Mouse (Mus musculus) granulocyte monocyte progenitor cell, adult 5-6 weeks (primary cell): Measurements from ENCODE around the gene Tead3. TPM values are rescaled to one million over a fixed set of nuclear protein-coding genes. Genes with fewer than 3 reads are reported as not detected.

ENCODE experiments used
- ATAC-seq: replicated peaks from 2 replicates; pipeline ENCODE4 v1.8.0; 2016; ENCODE audit warnings: mild to moderate bottlenecking, moderate TSS enrichment, inconsistent platforms; ENCODE audit not compliant: poor library complexity, severe bottlenecking
- total RNA-seq, 2 experiments: library from RNA; stranded (forward) in 1 of 2; stranded (reverse) in 1 of 2; fragments of 200-712, 200-1000 nt in 1 of 2; fragments of >200 nt in 1 of 2; fragmentation: Nextera tagmentation in 1 of 2; gene quantifications; 2 replicates each; pipeline ENCODE4 v1.2.3; 2014 to 2017

The Tead3 gene
- total RNA-seq, 2 experiments from 2014 or later = not detected

GRCm38 (mm10) chr17:28281866-28282441, 68.7 kb downstream of the Tead3 start:
- ATAC-seq = no peak

Other genes with a start within 250 kb of the Tead3 start
- gene Scube3, start 208.7 kb downstream of the Tead3 start, total RNA-seq (2014; fragmentation: Nextera tagmentation) = not detected in 2 replicates
- not detected in 2 replicates for gene Scube3, start 208.7 kb downstream of the Tead3 start, total RNA-seq (2017)
- gene Zfp523, start 173.7 kb downstream of the Tead3 start, total RNA-seq (2014; fragmentation: Nextera tagmentation) = 14.5 and 20.9 TPM in 2 replicates
- gene Zfp523, start 173.7 kb downstream of the Tead3 start, total RNA-seq (2017) = 19.5 and 29.1 TPM in 2 replicates
- gene Def6, start 143.0 kb downstream of the Tead3 start, total RNA-seq (2014; fragmentation: Nextera tagmentation) = 57.9 and 67.3 TPM in 2 replicates
- 108 and 142 TPM in 2 replicates for gene Def6, start 143.0 kb downstream of the Tead3 start, total RNA-seq (2017)
- 8.4 and 8.8 TPM in 2 replicates for gene Ppard, start 118.1 kb downstream of the Tead3 start, total RNA-seq (2014; fragmentation: Nextera tagmentation)
- 0.34 and 5.6 TPM in 2 replicates for gene Ppard, start 118.1 kb downstream of the Tead3 start, total RNA-seq (2017)
- 41.7 and 47.9 TPM in 2 replicates for gene Fance, start 37.3 kb downstream of the Tead3 start, total RNA-seq (2014; fragmentation: Nextera tagmentation)
- 15.0 and 16.4 TPM in 2 replicates for gene Fance, start 37.3 kb downstream of the Tead3 start, total RNA-seq (2017)
- 2,618 and 3,063 TPM in 2 replicates for gene Rpl10a, start 22.3 kb downstream of the Tead3 start, total RNA-seq (2014; fragmentation: Nextera tagmentation)
- gene Rpl10a, start 22.3 kb downstream of the Tead3 start, total RNA-seq (2017) = 785 and 838 TPM in 2 replicates
- not detected in 2 replicates for gene Tulp1, start 14.4 kb upstream of the Tead3 start, total RNA-seq (2014; fragmentation: Nextera tagmentation)
- 0.69 TPM in 1 of 2 replicates, not detected in the other for gene Tulp1, start 14.4 kb upstream of the Tead3 start, total RNA-seq (2017)
- 49.1 and 63.7 TPM in 2 replicates for gene Fkbp5, start 166.7 kb upstream of the Tead3 start, total RNA-seq (2014; fragmentation: Nextera tagmentation)
- 40.8 and 53.1 TPM in 2 replicates for gene Fkbp5, start 166.7 kb upstream of the Tead3 start, total RNA-seq (2017)
- gene Armc12, start 180.0 kb upstream of the Tead3 start, total RNA-seq (2014; fragmentation: Nextera tagmentation) = not detected in 2 replicates
- not detected in 2 replicates for gene Armc12, start 180.0 kb upstream of the Tead3 start, total RNA-seq (2017)
- gene Clpsl2, start 198.6 kb upstream of the Tead3 start, total RNA-seq (2014; fragmentation: Nextera tagmentation) = not detected in 2 replicates
- gene Clpsl2, start 198.6 kb upstream of the Tead3 start, total RNA-seq (2017) = not detected in 2 replicates
- not detected in 2 replicates for gene Clps, start 209.9 kb upstream of the Tead3 start, total RNA-seq (2014; fragmentation: Nextera tagmentation)
- not detected in 2 replicates for gene Clps, start 209.9 kb upstream of the Tead3 start, total RNA-seq (2017)
- gene Lhfpl5, start 224.8 kb upstream of the Tead3 start, total RNA-seq (2014; fragmentation: Nextera tagmentation) = not detected in 2 replicates
- not detected in 2 replicates for gene Lhfpl5, start 224.8 kb upstream of the Tead3 start, total RNA-seq (2017)